Mouse (Mus musculus) liver, embryonic 14.5 days (tissue): ENCODE measurements around the gene Cyb561d2. TPM values are rescaled to one million over a fixed set of nuclear protein-coding genes. Genes with fewer than 3 reads are reported as not detected.
A peak's percentile ranks its signal among the peaks of the same experiment; 100 is the strongest.

Experiments
- ATAC-seq: fragments of 200-750 bp; cut with Nextera tagmentation; 2 replicates; pipeline ENCODE4 v1.8.0; 2017; ENCODE audit warnings: moderate number of reproducible peaks, mild to moderate bottlenecking, moderate library complexity; ENCODE audit not compliant: insufficient read depth
- DNase-seq, 3 experiments: peaks; one replicate each; pipeline ENCODE4 v3.0.0-alpha.2; 2012 to 2013; ENCODE audit warnings: low read depth in 3 of 3, low spot score in 3 of 3
- H3K27ac ChIP-seq: fragments of 300-500 bp; sonication (generic); 2 replicates; pipeline ENCODE4 v1.5.1; 2014; ENCODE audit warnings: moderate library complexity, mild to moderate bottlenecking, control low read depth, inconsistent platforms
- H3K27me3 ChIP-seq: fragments of 300-500 bp; sonication (generic); 2 replicates; pipeline ENCODE4 v1.6.1; 2014; ENCODE audit warnings: mild to moderate bottlenecking, low read length, moderate library complexity; ENCODE audit not compliant: control insufficient read depth, insufficient read depth
- H3K36me3 ChIP-seq: fragments of 300-500 bp; sonication (generic); replicated peaks from 2 replicates; pipeline ENCODE4 v1.6.1; 2014; ENCODE audit warnings: low read depth; ENCODE audit not compliant: control insufficient read depth, insufficient read depth
- H3K4me1 ChIP-seq, 2 experiments: fragments of 200-500 bp in 1 of 2; fragments of 300-500 bp in 1 of 2; sonication (generic) in 1 of 2; replicated peaks; 2 replicates each; pipeline ENCODE4 v1.6.1; 2012 to 2014; ENCODE audit warnings: antibody characterized with exemption in 1 of 2, inconsistent platforms in 1 of 2, low read length in 1 of 2; ENCODE audit not compliant: control insufficient read depth in 2 of 2, insufficient read depth in 2 of 2
- H3K4me2 ChIP-seq: fragments of 300-500 bp; sonication (generic); 2 replicates; pipeline ENCODE4 v1.6.1; 2014; ENCODE audit warnings: low read depth, mild to moderate bottlenecking, control low read depth, moderate library complexity
- H3K4me3 ChIP-seq, 2 experiments: fragments of 200-500 bp in 1 of 2; fragments of 300-500 bp in 1 of 2; sonication (generic) in 1 of 2; 2 replicates each; pipeline ENCODE4 v1.5.1; 2012 to 2014; ENCODE audit warnings: low read depth in 2 of 2, low read length in 2 of 2, mild to moderate bottlenecking in 2 of 2, control low read depth in 1 of 2, inconsistent platforms in 1 of 2, moderate library complexity in 1 of 2; ENCODE audit not compliant: insufficient read depth in 1 of 2
- H3K9ac ChIP-seq: fragments of 300-500 bp; sonication (generic); replicated peaks from 2 replicates; pipeline ENCODE4 v1.6.1; 2014; ENCODE audit warnings: mild to moderate bottlenecking, control low read depth, moderate library complexity
- H3K9me3 ChIP-seq: fragments of 300-500 bp; sonication (generic); 2 replicates; pipeline ENCODE4 v1.6.1; 2016; ENCODE audit warnings: low read length, mixed read lengths; ENCODE audit not compliant: control insufficient read depth
- CTCF ChIP-seq: IDR thresholded peaks from 2 replicates; pipeline ENCODE4 v1.5.1; 2016; ENCODE audit warnings: antibody characterized with exemption, low read depth, control low read depth
- EP300 ChIP-seq: IDR thresholded peaks from 2 replicates; pipeline ENCODE4 v1.6.1; 2016; ENCODE audit warnings: antibody characterized with exemption, low read depth
- WGBS: fragments of 180-500 bp; shearing (Covaris S2); extraction: QIAGEN DNeasy Blood & Tissue Kit; methylation state at CpG from one replicate; pipeline ENCODE4 v1.1.7; 2014; ENCODE audit not compliant: insufficient replicate concordance; 5-methylcytosine and 5-hydroxymethylcytosine counted together
- polyA plus RNA-seq, 2 experiments: library from polyadenylated mRNA; depleted of rRNA in 1 of 2; stranded (reverse) in 1 of 2; unstranded in 1 of 2; fragments of >200 nt; fragmentation: Nextera tagmentation in 1 of 2; extraction: Ambion mirVana in 1 of 2; gene quantifications; 2 replicates each; pipeline versions ENCODE4 v1.2.1 to v1.2.3; 2012 to 2014

Cyb561d2 gene
- polyA plus RNA-seq, 2 experiments: 9.8 to 14.1 TPM

- TF ChIP-seq CTCF (no peak), EP300 (no peak)
- WGBS: under 1% methylated on average over 48 of the region's 48 CpGs
- no peaks in the 10 kb centered on the region for H3K27me3 ChIP-seq
- H3K36me3 ChIP-seq: peaks cover 15% of the 10 kb centered on the region
- H3K4me1 ChIP-seq: peaks cover 8 to 22% of the 10 kb centered on the region in 2 experiments
- peak within 1 kb of the TSS; percentile 65 for H3K27ac ChIP-seq
- DNase-seq: peak; percentile 87 to 91 (median 90)
- peak within 1 kb of the TSS; percentile 94 for H3K9ac ChIP-seq
- H3K4me3 ChIP-seq: peak within 1 kb of the TSS; percentile 81 to 94
- peak within 1 kb of the TSS; percentile 82 for H3K4me2 ChIP-seq
- peak; percentile 90 for ATAC-seq
- H3K9me3 ChIP-seq: no peaks in the 10 kb centered on the region
These were observed 8.1 kb downstream of the Cyb561d2 start, which contains the start of gene Tmem115 for GRCm38 (mm10) chr9:107533791-107534407. Tmem115 (plus strand) TSS chr9:107533945.

GRCm38 (mm10) chr9:107526198-107527026, 15.6 kb downstream of the Cyb561d2 start:
- no peak overlapping the region for H3K9ac ChIP-seq
- H3K27ac ChIP-seq: no peak overlapping the region
- H3K36me3 ChIP-seq: no peaks in the 10 kb centered on the region
- 0 out of 2 replicates have a peak, but pooled peaks have one; percentile 1 for TF ChIP-seq CTCF
- TF ChIP-seq EP300: no peak
- ATAC-seq (peak; percentile 59), DNase-seq (peak in 2 of 3 experiments; percentile 47 to 58)
- peaks cover 25% of the 10 kb centered on the region for H3K27me3 ChIP-seq
- H3K4me2 ChIP-seq: peak overlapping the region; percentile 52
- peak overlapping the region in 1 of 2 experiments; percentile 22; a peak in 2 of 4 replicates for H3K4me3 ChIP-seq
- H3K9me3 ChIP-seq: no peaks in the 10 kb centered on the region
- WGBS: 7% methylated on average over 44 of the region's 44 CpGs
- H3K4me1 ChIP-seq: no peaks in the 10 kb centered on the region

GRCm38 (mm10) chr9:107522400-107522711, 19.6 kb downstream of the Cyb561d2 start:
- Histone ChIP-seq H3K4me3 (no peak overlapping the region), H3K9me3 (no peaks in the 10 kb centered on the region), H3K9ac (no peak overlapping the region), H3K27me3 (peaks cover 20% of the 10 kb centered on the region), H3K4me2 (no peak overlapping the region), H3K36me3 (no peaks in the 10 kb centered on the region), H3K4me1 (no peaks in the 10 kb centered on the region), H3K27ac (no peak overlapping the region)
- TF ChIP-seq EP300: no peak
- TF ChIP-seq CTCF: no peak
- 58% methylated on average over 2 of the region's 2 CpGs for WGBS
- ATAC-seq: no peak
- no peak for DNase-seq

GRCm38 (mm10) chr9:107521711-107522399, 20.1 kb downstream of the Cyb561d2 start:
- H3K27me3 ChIP-seq: peaks cover 15% of the 10 kb centered on the region
- no peak overlapping the region for H3K4me3 ChIP-seq
- no peak overlapping the region for H3K9ac ChIP-seq
- H3K27ac ChIP-seq: no peak overlapping the region
- H3K4me2 ChIP-seq: peak overlapping the region; percentile 6
- DNase-seq: no peak
- ATAC-seq: no peak
- TF ChIP-seq CTCF: no peak
- TF ChIP-seq EP300: no peak
- WGBS: 25% methylated on average over 25 of the region's 25 CpGs
- H3K36me3 ChIP-seq: no peaks in the 10 kb centered on the region
- no peaks in the 10 kb centered on the region for H3K4me1 ChIP-seq
- no peaks in the 10 kb centered on the region for H3K9me3 ChIP-seq

GRCm38 (mm10) chr9:107521190-107521589, 20.8 kb downstream of the Cyb561d2 start:
- ATAC-seq: no peak
- H3K4me1 ChIP-seq: no peaks in the 10 kb centered on the region
- no peak overlapping the region for H3K27ac ChIP-seq
- 41% methylated on average over 5 of the region's 5 CpGs for WGBS
- H3K9me3 ChIP-seq: no peaks in the 10 kb centered on the region
- H3K4me3 ChIP-seq: no peak overlapping the region
- TF ChIP-seq CTCF (no peak), EP300 (no peak)
- H3K36me3 ChIP-seq: no peaks in the 10 kb centered on the region
- no peak overlapping the region for H3K4me2 ChIP-seq
- peaks cover 10% of the 10 kb centered on the region for H3K27me3 ChIP-seq
- DNase-seq: no peak
- H3K9ac ChIP-seq: no peak overlapping the region
